Mouse (Mus musculus): ENCODE measurements around the gene Bhmt. TPM values are rescaled to one million over a fixed set of nuclear protein-coding genes. Genes with fewer than 3 reads are reported as not detected.

Gene Bhmt
- polyA plus RNA-seq, 1 experiment from 2014 or later, result not detected

GRCm38 (mm10) chr13:93672371-93672770 lies 34.6 kb upstream of the Bhmt start:
- H3K4me3 ChIP-seq (ENCODE audit: control insufficient read depth in 1 of 2, insufficient read depth in 1 of 2, low read depth in 1 of 2, low read length in 2 of 2), result no peak overlapping the region
- no peak for ATAC-seq (ENCODE audit: insufficient number of reproducible peaks, insufficient read depth, low FRiP score, low read depth)
- WGBS, result 78% methylated on average over 4 of the region's 4 CpGs

GRCm38 (mm10) chr13:93667586-93667985 lies 29.8 kb upstream of the Bhmt start:
- no peak overlapping the region for H3K9ac ChIP-seq (ENCODE audit: low read length)

More at GRCm38 (mm10) chr13:93672371-93672770, 34.6 kb upstream of the Bhmt start:
- no peaks in the 10 kb centered on the region for H3K9me3 ChIP-seq (ENCODE audit: control insufficient read depth, low read length)
- H3K27me3 ChIP-seq (ENCODE audit: control insufficient read depth, insufficient read depth, low read length), result peaks cover 6% of the 10 kb centered on the region; the same call in 1 of the 2 replicates
- H3K36me3 ChIP-seq (ENCODE audit: control insufficient read depth, insufficient read depth, low read length), result no peaks in the 10 kb centered on the region
- H3K4me2 ChIP-seq (ENCODE audit: low read length), result no peak overlapping the region
- H3K4me1 ChIP-seq (ENCODE audit: control insufficient read depth in 2 of 2, insufficient read depth in 2 of 2, low read length in 2 of 2), result no peaks in the 10 kb centered on the region; a peak in 1 of 4 replicates
- H3K9ac ChIP-seq (ENCODE audit: low read length), result no peak overlapping the region
- H3K27ac ChIP-seq (replicated peaks in 1 of 2; ENCODE audit: control insufficient read depth in 1 of 2, insufficient read depth in 1 of 2, low read depth in 2 of 2, low read length in 2 of 2), result no peak overlapping the region

GRCm38 (mm10) chr13:93657941-93658340 lies 20.2 kb upstream of the Bhmt start:
- Histone ChIP-seq H3K9me3 (ENCODE audit: control insufficient read depth, low read length) (no peaks in the 10 kb centered on the region), H3K27me3 (ENCODE audit: control insufficient read depth, insufficient read depth, low read length) (no peaks in the 10 kb centered on the region), H3K36me3 (ENCODE audit: control insufficient read depth, insufficient read depth, low read length) (no peaks in the 10 kb centered on the region), H3K4me1 (ENCODE audit: control insufficient read depth in 2 of 2, insufficient read depth in 2 of 2, low read length in 2 of 2) (0 out of 4 replicates have a peak, but pooled peaks cover 0 to 2% of the 10 kb centered on the region in 2 experiments), H3K9ac (ENCODE audit: low read length) (no peak overlapping the region), H3K4me3 (ENCODE audit: control insufficient read depth in 1 of 2, insufficient read depth in 1 of 2, low read depth in 1 of 2, low read length in 2 of 2) (no peak overlapping the region), H3K27ac (replicated peaks in 1 of 2; ENCODE audit: control insufficient read depth in 1 of 2, insufficient read depth in 1 of 2, low read depth in 2 of 2, low read length in 2 of 2) (no peak overlapping the region), H3K4me2 (ENCODE audit: low read length) (no peak overlapping the region)
- 54% methylated on average over 5 of the region's 5 CpGs for WGBS
- ATAC-seq (ENCODE audit: insufficient number of reproducible peaks, insufficient read depth, low FRiP score, low read depth), result no peak

More at GRCm38 (mm10) chr13:93667586-93667985, 29.8 kb upstream of the Bhmt start:
- ATAC-seq (ENCODE audit: insufficient number of reproducible peaks, insufficient read depth, low FRiP score, low read depth), result no peak
- no peak overlapping the region for H3K4me2 ChIP-seq (ENCODE audit: low read length)
- no peak overlapping the region for H3K4me3 ChIP-seq (ENCODE audit: control insufficient read depth in 1 of 2, insufficient read depth in 1 of 2, low read depth in 1 of 2, low read length in 2 of 2)
- H3K27ac ChIP-seq (replicated peaks in 1 of 2; ENCODE audit: control insufficient read depth in 1 of 2, insufficient read depth in 1 of 2, low read depth in 2 of 2, low read length in 2 of 2), result no peak overlapping the region
- 67% methylated on average over 4 of the region's 4 CpGs for WGBS
- no peaks in the 10 kb centered on the region; a peak in 1 of 4 replicates for H3K4me1 ChIP-seq (ENCODE audit: control insufficient read depth in 2 of 2, insufficient read depth in 2 of 2, low read length in 2 of 2)
- H3K27me3 ChIP-seq (ENCODE audit: control insufficient read depth, insufficient read depth, low read length), result no peaks in the 10 kb centered on the region
- H3K9me3 ChIP-seq (ENCODE audit: control insufficient read depth, low read length), result no peaks in the 10 kb centered on the region
- H3K36me3 ChIP-seq (ENCODE audit: control insufficient read depth, insufficient read depth, low read length), result no peaks in the 10 kb centered on the region

GRCm38 (mm10) chr13:93653382-93653781 lies 15.6 kb upstream of the Bhmt start:
- H3K36me3 ChIP-seq (ENCODE audit: control insufficient read depth, insufficient read depth, low read length), result no peaks in the 10 kb centered on the region
- H3K27ac ChIP-seq (replicated peaks in 1 of 2; ENCODE audit: control insufficient read depth in 1 of 2, insufficient read depth in 1 of 2, low read depth in 2 of 2, low read length in 2 of 2), result no peak overlapping the region
- WGBS, result 70% methylated on average over 6 of the region's 6 CpGs
- no peak overlapping the region for H3K9ac ChIP-seq (ENCODE audit: low read length)
- H3K27me3 ChIP-seq (ENCODE audit: control insufficient read depth, insufficient read depth, low read length), result no peaks in the 10 kb centered on the region
- H3K4me1 ChIP-seq (ENCODE audit: control insufficient read depth in 2 of 2, insufficient read depth in 2 of 2, low read length in 2 of 2), result 0 out of 4 replicates have a peak, but pooled peaks cover 0 to 2% of the 10 kb centered on the region in 2 experiments
- ATAC-seq (ENCODE audit: insufficient number of reproducible peaks, insufficient read depth, low FRiP score, low read depth), result no peak
- no peaks in the 10 kb centered on the region for H3K9me3 ChIP-seq (ENCODE audit: control insufficient read depth, low read length)
- H3K4me2 ChIP-seq (ENCODE audit: low read length), result no peak overlapping the region
- no peak overlapping the region for H3K4me3 ChIP-seq (ENCODE audit: control insufficient read depth in 1 of 2, insufficient read depth in 1 of 2, low read depth in 1 of 2, low read length in 2 of 2)

GRCm38 (mm10) chr13:93648387-93649130 lies 10.8 kb upstream of the Bhmt start:
- Histone ChIP-seq H3K4me1 (ENCODE audit: control insufficient read depth in 2 of 2, insufficient read depth in 2 of 2, low read length in 2 of 2) (no peaks in the 10 kb centered on the region), H3K4me3 (ENCODE audit: control insufficient read depth in 1 of 2, insufficient read depth in 1 of 2, low read depth in 1 of 2, low read length in 2 of 2) (no peak overlapping the region), H3K27me3 (ENCODE audit: control insufficient read depth, insufficient read depth, low read length) (no peaks in the 10 kb centered on the region), H3K27ac (replicated peaks in 1 of 2; ENCODE audit: control insufficient read depth in 1 of 2, insufficient read depth in 1 of 2, low read depth in 2 of 2, low read length in 2 of 2) (no peak overlapping the region), H3K4me2 (ENCODE audit: low read length) (no peak overlapping the region), H3K9ac (ENCODE audit: low read length) (no peak overlapping the region), H3K9me3 (ENCODE audit: control insufficient read depth, low read length) (no peaks in the 10 kb centered on the region), H3K36me3 (ENCODE audit: control insufficient read depth, insufficient read depth, low read length) (no peaks in the 10 kb centered on the region)
- no peak for ATAC-seq (ENCODE audit: insufficient number of reproducible peaks, insufficient read depth, low FRiP score, low read depth)
- WGBS, result 64% methylated on average over 7 of the region's 7 CpGs

GRCm38 (mm10) chr13:93639636-93640035 lies 1.9 kb upstream of the Bhmt start:
- Histone ChIP-seq H3K9me3 (ENCODE audit: control insufficient read depth, low read length) (no peaks in the 10 kb centered on the region), H3K4me1 (ENCODE audit: control insufficient read depth in 2 of 2, insufficient read depth in 2 of 2, low read length in 2 of 2) (no peaks in the 10 kb centered on the region), H3K36me3 (ENCODE audit: control insufficient read depth, insufficient read depth, low read length) (no peaks in the 10 kb centered on the region), H3K4me2 (ENCODE audit: low read length) (no peak overlapping the region), H3K27ac (replicated peaks in 1 of 2; ENCODE audit: control insufficient read depth in 1 of 2, insufficient read depth in 1 of 2, low read depth in 2 of 2, low read length in 2 of 2) (no peak overlapping the region), H3K4me3 (ENCODE audit: control insufficient read depth in 1 of 2, insufficient read depth in 1 of 2, low read depth in 1 of 2, low read length in 2 of 2) (no peak overlapping the region), H3K9ac (ENCODE audit: low read length) (no peak overlapping the region), H3K27me3 (ENCODE audit: control insufficient read depth, insufficient read depth, low read length) (no peaks in the 10 kb centered on the region)
- WGBS, result 56% methylated on average over 4 of the region's 4 CpGs
- ATAC-seq (ENCODE audit: insufficient number of reproducible peaks, insufficient read depth, low FRiP score, low read depth), result no peak

- Histone ChIP-seq H3K27me3 (ENCODE audit: control insufficient read depth, insufficient read depth, low read length) (no peaks in the 10 kb centered on the region), H3K36me3 (ENCODE audit: control insufficient read depth, insufficient read depth, low read length) (no peaks in the 10 kb centered on the region), H3K9ac (ENCODE audit: low read length) (no peak overlapping the region), H3K4me3 (ENCODE audit: control insufficient read depth in 1 of 2, insufficient read depth in 1 of 2, low read depth in 1 of 2, low read length in 2 of 2) (no peak overlapping the region), H3K4me1 (ENCODE audit: control insufficient read depth in 2 of 2, insufficient read depth in 2 of 2, low read length in 2 of 2) (no peaks in the 10 kb centered on the region), H3K27ac (replicated peaks in 1 of 2; ENCODE audit: control insufficient read depth in 1 of 2, insufficient read depth in 1 of 2, low read depth in 2 of 2, low read length in 2 of 2) (no peak overlapping the region), H3K4me2 (ENCODE audit: low read length) (no peak overlapping the region), H3K9me3 (ENCODE audit: control insufficient read depth, low read length) (no peaks in the 10 kb centered on the region)
- no peak for ATAC-seq (ENCODE audit: insufficient number of reproducible peaks, insufficient read depth, low FRiP score, low read depth)
- WGBS, result 75% methylated on average over 1 of the region's 1 CpGs
Observed at GRCm38 (mm10) chr13:93636561-93636960, 1.2 kb downstream of the Bhmt start.

GRCm38 (mm10) chr13:93632927-93633326 lies 4.8 kb downstream of the Bhmt start:
- ATAC-seq (ENCODE audit: insufficient number of reproducible peaks, insufficient read depth, low FRiP score, low read depth), result no peak
- H3K4me3 ChIP-seq (ENCODE audit: control insufficient read depth in 1 of 2, insufficient read depth in 1 of 2, low read depth in 1 of 2, low read length in 2 of 2), result no peak overlapping the region
- no peak overlapping the region for H3K27ac ChIP-seq (replicated peaks in 1 of 2; ENCODE audit: control insufficient read depth in 1 of 2, insufficient read depth in 1 of 2, low read depth in 2 of 2, low read length in 2 of 2)
- 85% methylated on average over 5 of the region's 5 CpGs for WGBS
- no peaks in the 10 kb centered on the region for H3K9me3 ChIP-seq (ENCODE audit: control insufficient read depth, low read length)
- H3K9ac ChIP-seq (ENCODE audit: low read length), result no peak overlapping the region
- no peaks in the 10 kb centered on the region for H3K36me3 ChIP-seq (ENCODE audit: control insufficient read depth, insufficient read depth, low read length)
- no peaks in the 10 kb centered on the region for H3K27me3 ChIP-seq (ENCODE audit: control insufficient read depth, insufficient read depth, low read length)
- H3K4me1 ChIP-seq (ENCODE audit: control insufficient read depth in 2 of 2, insufficient read depth in 2 of 2, low read length in 2 of 2), result no peaks in the 10 kb centered on the region
- no peak overlapping the region for H3K4me2 ChIP-seq (ENCODE audit: low read length)
